Mouse (Mus musculus) lung, adult 2 months (tissue): ENCODE data around the gene Megf8. TPM values are rescaled to one million over a fixed set of nuclear protein-coding genes. Genes with fewer than 3 reads are reported as not detected.

Source experiments
- DNase-seq: peaks from one replicate; pipeline ENCODE4 v3.0.0; 2022
- H3K4me1 ChIP-seq: fragments of 200-500 bp; 2 replicates; pipeline ENCODE4 v1.6.1; 2011; ENCODE audit warnings: low read length; ENCODE audit not compliant: control insufficient read depth, insufficient read depth
- H3K4me3 ChIP-seq: fragments of 200-500 bp; replicated peaks from 2 replicates; pipeline ENCODE3; 2011; ENCODE audit warnings: low read depth, mild to moderate bottlenecking, control low read depth, low read length; ENCODE audit errors: extremely low read depth
- CTCF ChIP-seq: fragments of 200-500 bp; IDR thresholded peaks from 2 replicates; pipeline ENCODE4 v1.5.1; 2011; ENCODE audit warnings: mild to moderate bottlenecking, low read length, control low read depth; ENCODE audit not compliant: insufficient read depth
- POLR2A ChIP-seq: fragments of 200-500 bp; IDR thresholded peaks from 2 replicates; pipeline ENCODE4 v1.6.1; 2011; ENCODE audit warnings: low read depth, mild to moderate bottlenecking, control low read depth, low read length, borderline replicate concordance; ENCODE audit errors: extremely low read depth
- WGBS: fragments of 180-500 bp; shearing (Covaris S2); methylation state at CpG from one replicate; pipeline ENCODE4 v1.1.7; 2018; 5-methylcytosine and 5-hydroxymethylcytosine counted together
- polyA plus RNA-seq: library from polyadenylated mRNA; depleted of rRNA; stranded (reverse); fragments of >200 nt; gene quantifications from 2 replicates; pipeline ENCODE4 v1.2.3, GENCODE M21; 2012; rRNA removed

Megf8 gene
- polyA plus RNA-seq, 1 experiment = 46.8 TPM

GRCm38 (mm10) chr7:25410969-25411615 is 94.1 kb downstream of the Megf8 start:
- H3K4me1 ChIP-seq = 0 out of 2 replicates have a peak, but pooled peaks cover 4% of the 10 kb centered on the region
- DNase-seq = no peak
- 73% methylated on average over 1 of the region's 1 CpGs for WGBS
- no peak overlapping the region for H3K4me3 ChIP-seq
- TF ChIP-seq CTCF = no peak
- TF ChIP-seq POLR2A = no peak

DNA sequence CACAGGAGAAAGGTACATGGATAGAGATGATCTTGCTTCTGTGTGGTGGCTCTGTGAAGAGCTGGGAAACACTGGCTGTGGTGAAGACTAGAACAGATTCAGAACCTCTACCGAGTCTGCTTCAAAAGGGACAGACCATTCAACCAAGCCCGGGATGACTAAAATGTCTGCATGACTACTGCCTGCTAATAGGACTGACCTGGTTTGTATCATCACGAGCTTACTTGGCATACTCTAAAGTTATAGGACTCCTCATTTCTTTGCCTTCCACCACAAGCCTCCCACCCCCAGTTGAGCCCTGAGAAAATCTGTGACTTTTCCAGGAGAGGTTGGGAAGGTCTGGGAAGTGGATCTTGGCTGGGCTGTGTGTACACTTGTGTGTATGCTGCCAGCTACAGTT is 94.9 kb downstream of the Megf8 start:
- H3K4me3 ChIP-seq = no peak overlapping the region
- DNase-seq = no peak
- TF ChIP-seq POLR2A = no peak
- TF ChIP-seq CTCF = no peak
- WGBS = 84% methylated on average over 3 of the region's 3 CpGs
- H3K4me1 ChIP-seq = 0 out of 2 replicates have a peak, but pooled peaks cover 2% of the 10 kb centered on the region

GRCm38 (mm10) chr7:25412833-25413441 is 96.0 kb downstream of the Megf8 start, which contains the start of gene Cxcl17:
Cxcl17 (minus strand) TSS chr7:25412886.
- Histone ChIP-seq H3K4me1 (0 out of 2 replicates have a peak, but pooled peaks cover 2% of the 10 kb centered on the region), H3K4me3 (no peak within 1 kb of the TSS)
- WGBS = 20% methylated on average over 7 of the region's 7 CpGs
- TF ChIP-seq CTCF (no peak), POLR2A (no peak)
- no peak for DNase-seq

Other genes starting within 250 kb of the Megf8 start
- gene Grik5, start 244.8 kb upstream of the Megf8 start, polyA plus RNA-seq = 28.5 and 31.1 TPM in 2 replicates
- 46.8 and 48.4 TPM in 2 replicates for gene Zfp574, start 244.6 kb upstream of the Megf8 start, polyA plus RNA-seq
- gene Pou2f2, start 137.4 kb upstream of the Megf8 start, polyA plus RNA-seq = 6.0 and 6.1 TPM in 2 replicates
- gene Dedd2, start 96.5 kb upstream of the Megf8 start, polyA plus RNA-seq = 37.6 and 42.4 TPM in 2 replicates
- 18.0 and 18.4 TPM in 2 replicates for gene Zfp526, start 95.7 kb upstream of the Megf8 start, polyA plus RNA-seq
- gene Gsk3a, start 79.3 kb upstream of the Megf8 start, polyA plus RNA-seq = 104 and 116 TPM in 2 replicates
- gene Erf, start 66.4 kb upstream of the Megf8 start, polyA plus RNA-seq = 41.1 and 51.4 TPM in 2 replicates
- gene Cic, start 49.5 kb upstream of the Megf8 start, polyA plus RNA-seq = 96.1 and 107 TPM in 2 replicates
- gene Pafah1b3, start 19.2 kb upstream of the Megf8 start, polyA plus RNA-seq = 42.7 and 49.1 TPM in 2 replicates
- gene Prr19, start 15.8 kb upstream of the Megf8 start, polyA plus RNA-seq = not detected in 2 replicates
- not detected in 2 replicates for gene Tmem145, start 11.1 kb upstream of the Megf8 start, polyA plus RNA-seq
- 0.53 and 1,347 TPM in 2 replicates for gene Cnfn, start 52.6 kb downstream of the Megf8 start, polyA plus RNA-seq
- gene Lipe, start 81.5 kb downstream of the Megf8 start, polyA plus RNA-seq = 90.2 and 103 TPM in 2 replicates
- 41.1 and 48.0 TPM in 2 replicates for gene Cxcl17, start 95.7 kb downstream of the Megf8 start, polyA plus RNA-seq
- gene Ceacam1, start 160.4 kb downstream of the Megf8 start, polyA plus RNA-seq = 30.9 and 38.6 TPM in 2 replicates
- gene Ceacam2, start 222.7 kb downstream of the Megf8 start, polyA plus RNA-seq = 0.04 TPM in 1 of 2 replicates, not detected in the other